Mouse (Mus musculus): ENCODE data around the gene Anapc13. TPM values are rescaled to one million over a fixed set of nuclear protein-coding genes. Genes with fewer than 3 reads are reported as not detected.

Gene Anapc13
- 11.3 and 13.7 TPM in 2 replicates for polyA plus RNA-seq (2012; rRNA removed)

GRCm38 (mm10) chr9:102625983-102626838 lies at the start of gene Anapc13, which contains the start of gene Cep63:
Gene Anapc13 (plus strand): TSS chr9:102626296.
Gene Cep63 (minus strand): TSS chr9:102626534.

Other genes starting within 250 kb of the Anapc13 start
- 0.14 and 0.50 TPM in 2 replicates for gene Ky, start 120.5 kb upstream of the Anapc13 start, polyA plus RNA-seq (2012; rRNA removed)
- gene Cep63, start 238 bp downstream of the Anapc13 start, polyA plus RNA-seq (2012; rRNA removed), result 0.50 and 0.82 TPM in 2 replicates
- 9.6 and 13.4 TPM in 2 replicates for gene Amotl2, start 90.4 kb downstream of the Anapc13 start, polyA plus RNA-seq (2012; rRNA removed)
- gene Ryk, start 208.6 kb downstream of the Anapc13 start, polyA plus RNA-seq (2012; rRNA removed), result 15.5 and 20.2 TPM in 2 replicates